Mouse (Mus musculus): Measurements from ENCODE around the gene Gng11.

Gng11 gene

DNA sequence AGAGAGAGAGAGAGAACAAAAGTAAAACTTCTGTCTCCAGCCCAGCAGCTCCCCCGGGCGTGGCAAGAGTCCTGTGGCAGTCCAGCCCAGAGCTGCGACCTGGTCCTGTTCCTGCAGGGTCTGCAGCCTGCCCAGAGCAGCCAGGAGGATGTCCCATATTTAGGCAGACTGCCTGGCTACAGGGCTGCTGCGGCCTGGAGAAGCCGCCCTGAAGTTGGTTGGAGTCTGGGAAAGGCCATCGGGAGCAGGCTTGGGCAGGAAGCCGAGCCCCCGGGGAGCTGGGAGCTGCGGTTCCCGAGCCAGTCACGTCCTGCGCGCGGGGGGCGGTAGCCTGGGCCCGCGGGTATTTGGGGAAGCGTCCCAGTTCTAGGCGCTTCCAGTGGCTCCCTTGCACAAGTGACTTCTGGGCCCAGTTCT is at the start of gene Gng11:
Gng11 (plus strand) TSS at position 15 of the 417 bp plus-strand sequence.
- DNase-seq (ENCODE audit: low spot score), result no peak

DNA sequence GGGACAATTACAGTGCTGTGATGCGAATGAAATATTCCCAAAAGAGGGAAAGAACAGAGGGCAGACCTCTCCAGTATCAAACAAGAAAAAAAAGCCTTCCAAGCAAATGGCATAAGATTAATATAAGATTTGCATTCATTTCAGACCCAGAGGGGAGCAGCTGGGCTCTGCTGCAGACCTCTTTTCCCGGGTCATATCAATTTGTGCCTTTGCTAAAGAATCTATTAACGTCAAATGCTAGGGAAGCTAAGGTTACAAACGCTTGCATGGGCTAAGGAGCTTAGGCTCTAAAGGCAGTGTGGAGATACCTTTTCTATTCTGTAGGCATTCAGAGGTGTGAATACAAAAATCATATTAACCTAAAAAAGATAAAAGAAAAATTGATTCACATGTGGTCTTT is 48.7 kb upstream of the Gng11 start:
- DNase-seq (ENCODE audit: low spot score), result no peak

DNA sequence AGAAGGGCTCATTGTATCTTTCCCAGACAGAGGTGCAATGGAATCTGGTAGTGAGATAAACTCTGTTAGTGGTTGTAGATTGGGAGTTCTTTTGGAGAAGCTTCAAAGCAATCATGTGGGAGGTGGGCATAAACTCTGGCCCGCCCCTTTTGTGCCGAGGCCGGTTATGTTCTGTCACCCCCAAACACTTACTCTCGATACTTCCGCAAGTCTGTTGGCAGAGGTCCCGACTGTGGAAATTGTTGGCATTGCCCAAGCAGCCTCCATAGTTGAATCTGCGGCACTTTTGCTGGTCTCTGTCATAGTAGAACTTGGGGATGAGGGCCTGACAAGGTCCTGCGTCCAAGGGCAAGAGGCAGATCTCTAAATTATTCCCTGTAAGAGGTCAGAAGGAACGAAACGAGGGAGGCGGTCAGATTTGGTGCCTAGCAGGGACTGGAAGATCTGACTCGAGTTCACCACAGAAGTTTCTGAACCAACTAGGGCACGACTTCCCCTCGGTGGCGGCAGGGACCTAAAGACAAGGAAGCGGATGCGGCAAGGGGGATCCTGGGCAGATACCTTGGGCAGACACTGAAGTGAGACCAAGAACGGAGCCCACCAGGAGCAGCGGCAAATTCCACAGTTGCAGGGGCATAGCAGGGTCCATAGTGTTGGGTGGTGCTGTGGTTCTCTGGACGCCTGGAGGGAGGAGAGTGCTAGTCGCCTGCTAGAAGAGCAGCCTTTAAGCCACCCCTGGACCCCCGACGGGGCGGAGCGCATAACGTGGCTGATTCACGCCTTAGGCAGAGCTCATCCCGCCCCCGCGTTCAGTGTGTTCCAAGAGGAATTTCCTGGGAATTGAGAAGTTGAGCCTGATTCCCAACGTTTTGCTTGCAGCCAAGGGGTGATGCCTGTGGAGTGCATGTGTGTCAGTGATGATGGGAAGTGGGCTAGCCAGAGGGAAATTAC is 35.8 kb upstream of the Gng11 start:
- DNase-seq (ENCODE audit: low spot score), result no peak

DNA sequence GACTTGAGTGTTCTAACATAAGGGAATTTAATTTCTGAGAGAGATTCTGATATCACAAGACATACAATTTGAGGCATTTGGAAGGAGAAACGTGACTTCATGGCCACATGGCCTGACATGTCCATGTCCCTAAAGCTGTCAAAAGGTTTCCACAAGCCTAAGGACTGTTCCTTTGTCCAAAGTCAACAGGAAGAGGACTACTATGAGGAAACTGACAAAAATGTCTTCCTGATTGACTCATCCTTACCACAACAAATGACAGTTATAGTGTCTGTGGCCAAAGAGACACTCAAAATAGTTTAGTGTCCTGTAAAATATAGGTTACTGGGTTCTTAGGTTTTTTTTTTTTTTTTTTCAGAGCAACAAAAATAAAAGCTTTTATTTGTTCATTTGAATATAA is 30.0 kb upstream of the Gng11 start:
- no peak for DNase-seq (ENCODE audit: low spot score)

DNA sequence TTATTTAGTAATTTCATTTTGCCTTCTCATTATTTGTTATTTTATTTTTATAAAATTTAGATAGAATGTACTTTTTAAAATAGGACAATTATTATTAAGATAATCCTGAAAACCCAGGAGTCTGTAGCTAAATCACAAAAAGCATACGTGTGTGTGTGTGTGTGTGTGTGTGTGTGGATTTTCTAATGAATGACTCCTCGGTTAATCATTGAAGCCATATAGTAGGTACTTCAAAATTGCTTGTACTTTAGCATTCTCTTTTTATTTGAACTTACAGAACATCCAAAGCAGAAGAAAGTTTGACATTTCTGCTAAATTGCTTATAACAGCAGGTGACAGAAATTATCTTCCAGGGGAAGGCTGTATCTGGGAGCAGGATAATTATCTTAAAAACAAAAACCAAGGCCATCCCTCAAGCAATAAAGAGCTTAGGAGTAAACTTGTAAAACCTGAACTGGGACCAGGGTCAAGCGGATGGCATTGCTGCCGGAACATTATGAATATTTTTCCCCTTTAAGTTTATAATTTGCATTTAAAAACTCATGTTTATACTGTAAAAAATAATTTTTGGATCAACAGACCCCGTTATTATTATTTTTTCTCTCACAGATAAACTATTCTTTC is 20.9 kb upstream of the Gng11 start:
- no peak for DNase-seq (ENCODE audit: low spot score)

DNA sequence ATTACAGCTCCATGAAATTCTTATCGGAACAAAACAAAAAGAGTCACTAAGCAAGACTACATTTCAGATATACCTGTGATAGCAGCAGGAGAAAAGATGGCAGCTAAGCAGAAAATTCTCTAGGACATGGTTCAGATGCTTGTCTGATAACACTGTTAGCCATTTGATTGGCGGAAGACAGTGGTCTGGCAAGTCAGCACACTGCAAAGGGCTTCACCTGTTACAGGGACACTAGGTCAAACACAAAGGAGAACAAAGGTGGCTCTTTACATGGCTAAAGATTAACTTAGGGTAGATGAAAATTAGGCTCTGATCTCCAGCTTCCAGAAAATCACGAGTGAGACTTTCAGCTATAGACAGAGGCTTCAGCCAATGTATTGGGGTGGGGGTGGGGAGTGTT is 15.0 kb upstream of the Gng11 start, which contains the start of gene Tfpi2:
Tfpi2 (minus strand) TSS at position 170 of the 400 bp plus-strand sequence.
- no peak for DNase-seq (ENCODE audit: low spot score)

DNA sequence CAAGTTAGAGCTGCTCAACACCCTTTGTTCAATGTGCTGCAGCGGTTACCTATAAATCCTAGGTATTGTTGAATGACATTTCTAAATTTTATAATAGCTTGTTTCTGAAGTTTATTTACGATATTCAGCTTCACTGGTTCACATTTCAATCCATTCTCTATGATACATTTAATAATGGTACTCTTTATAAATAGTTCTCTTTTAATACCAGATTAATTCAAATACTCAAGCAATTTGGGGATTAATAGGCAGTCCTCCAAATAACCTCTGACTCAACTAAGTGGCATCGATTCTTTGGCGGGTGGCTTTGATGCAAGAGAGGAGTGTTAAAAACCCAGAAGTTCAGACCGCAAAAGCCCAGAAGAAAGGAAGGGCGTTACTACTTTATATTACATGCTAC is 10.2 kb upstream of the Gng11 start, which contains the start of gene Gngt1:
Gngt1 (plus strand) TSS at position 301 of the 400 bp plus-strand sequence.
- no peak for DNase-seq (ENCODE audit: low spot score)

DNA sequence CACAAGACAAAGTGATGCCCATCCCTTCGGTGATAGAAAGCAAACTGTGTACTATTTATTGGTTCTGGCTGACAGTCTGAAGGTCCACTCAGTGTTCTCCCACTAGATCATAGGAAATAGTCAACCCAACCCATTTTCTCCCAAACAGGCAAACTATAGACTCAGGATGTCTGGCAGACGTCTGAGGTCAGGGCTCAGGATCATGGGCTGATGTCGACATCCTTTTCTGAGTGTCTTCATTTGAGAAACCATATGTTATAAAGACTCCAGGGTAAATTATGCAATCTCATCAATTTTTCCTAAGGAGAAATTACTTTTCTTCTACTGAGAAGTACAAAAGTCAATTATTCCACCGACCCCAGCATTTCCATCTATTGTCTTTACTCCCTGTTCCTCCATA is 5.6 kb upstream of the Gng11 start:
- no peak for DNase-seq (ENCODE audit: low spot score)

DNA sequence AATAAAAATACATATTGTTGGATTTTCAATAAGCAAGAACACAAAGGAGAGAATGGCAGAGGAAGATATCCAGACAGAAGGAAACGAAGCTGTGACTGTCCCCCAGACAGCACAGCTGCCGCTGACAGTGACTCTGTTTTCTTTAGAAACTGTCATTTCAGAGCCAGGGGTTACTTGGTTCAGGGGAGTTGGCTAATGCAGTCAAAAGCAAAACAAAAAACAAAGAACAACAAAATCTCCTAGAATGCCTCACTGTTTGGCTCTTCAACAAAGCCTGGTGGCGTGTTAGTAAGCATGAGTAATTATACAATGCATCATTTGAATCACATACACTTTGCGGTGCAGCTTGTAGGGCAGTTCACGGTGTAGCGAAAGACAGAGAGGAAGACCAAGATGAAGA is 4.4 kb upstream of the Gng11 start:
- DNase-seq (ENCODE audit: low spot score), result no peak

DNA sequence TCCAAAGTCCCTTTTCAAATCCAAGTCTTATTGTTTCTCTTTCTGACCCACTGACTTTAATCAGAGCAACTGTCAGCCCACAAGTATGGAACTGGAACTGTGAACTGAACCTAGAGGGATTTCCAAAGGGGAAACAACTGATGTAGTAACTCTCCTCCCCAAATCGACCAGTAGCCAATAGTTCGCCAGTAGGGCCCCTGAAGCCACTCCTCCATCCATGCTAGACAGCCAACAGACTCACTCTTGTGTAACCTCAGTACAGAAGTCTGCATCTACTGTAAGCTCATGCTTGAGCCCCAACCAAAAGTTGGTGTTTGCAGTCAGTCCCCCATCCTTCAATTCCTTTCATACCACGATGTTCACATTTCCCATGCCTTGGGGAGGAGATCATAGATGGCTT is 3.0 kb upstream of the Gng11 start:
- no peak for DNase-seq (ENCODE audit: low spot score)

DNA sequence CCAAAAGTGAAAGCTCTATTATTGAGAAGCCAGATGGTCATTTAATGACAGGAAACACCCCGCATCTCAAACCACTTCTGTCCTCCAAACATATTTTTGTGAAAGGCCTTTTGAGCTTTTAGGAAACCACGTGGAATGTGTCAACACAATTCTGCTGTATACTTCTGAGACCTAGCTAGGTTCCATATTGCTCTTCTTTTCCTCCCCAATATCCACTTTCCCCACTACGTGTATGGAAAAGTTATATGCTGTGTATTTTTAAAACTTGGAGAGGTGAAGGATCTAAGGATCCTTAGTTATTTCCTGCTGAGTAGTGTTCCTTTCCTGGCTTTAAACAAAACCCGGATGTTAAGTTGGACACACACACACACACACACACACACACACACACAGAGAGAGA is 259 bp upstream of the Gng11 start:
- DNase-seq (ENCODE audit: low spot score), result no peak

DNA sequence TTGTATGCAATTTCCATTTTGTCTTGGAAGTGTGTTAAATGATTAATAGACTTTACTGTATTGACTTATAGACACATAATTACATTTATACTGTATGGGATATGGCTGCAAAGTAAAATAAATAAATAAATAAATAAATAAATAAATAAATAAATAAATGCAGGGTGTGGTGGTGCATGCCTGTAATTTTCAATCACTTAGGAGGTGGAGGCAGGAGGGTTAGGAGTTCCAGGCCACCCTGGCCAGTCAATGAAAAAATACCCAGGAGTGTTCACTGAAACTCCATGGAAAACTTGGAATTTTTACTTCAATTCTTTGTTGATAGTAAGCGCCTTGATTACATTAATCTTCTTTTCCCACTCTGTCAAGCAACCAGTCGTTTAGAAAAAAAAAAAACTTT is 1.1 kb downstream of the Gng11 start:
- no peak for DNase-seq (ENCODE audit: low spot score)

DNA sequence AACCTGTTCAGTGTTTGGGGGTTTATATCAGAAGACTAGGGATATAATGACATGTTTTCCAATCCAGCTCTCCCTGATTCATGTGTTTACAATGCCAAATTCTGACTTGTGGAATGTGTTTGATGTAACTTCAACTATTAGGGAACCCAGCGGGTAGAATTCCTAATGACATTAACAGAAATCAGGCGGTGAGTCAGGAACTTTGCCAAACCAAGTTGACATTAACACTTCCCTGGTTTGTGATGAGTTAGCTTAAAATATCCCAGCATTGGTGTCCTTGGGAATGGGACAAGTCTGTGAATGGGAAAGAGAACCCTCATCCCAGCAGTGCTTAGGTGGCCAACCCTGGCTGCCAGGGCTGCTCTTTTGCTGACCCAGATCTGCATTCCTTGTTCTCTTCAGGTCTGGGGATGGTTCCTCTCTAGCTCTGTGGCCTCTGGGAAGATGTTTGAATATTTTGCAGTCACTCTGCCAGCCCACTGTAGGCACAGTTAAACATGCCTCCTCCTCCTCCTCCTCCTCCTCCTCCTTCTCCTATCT is 4.9 kb downstream of the Gng11 start:
- no peak for DNase-seq (ENCODE audit: low spot score)

DNA sequence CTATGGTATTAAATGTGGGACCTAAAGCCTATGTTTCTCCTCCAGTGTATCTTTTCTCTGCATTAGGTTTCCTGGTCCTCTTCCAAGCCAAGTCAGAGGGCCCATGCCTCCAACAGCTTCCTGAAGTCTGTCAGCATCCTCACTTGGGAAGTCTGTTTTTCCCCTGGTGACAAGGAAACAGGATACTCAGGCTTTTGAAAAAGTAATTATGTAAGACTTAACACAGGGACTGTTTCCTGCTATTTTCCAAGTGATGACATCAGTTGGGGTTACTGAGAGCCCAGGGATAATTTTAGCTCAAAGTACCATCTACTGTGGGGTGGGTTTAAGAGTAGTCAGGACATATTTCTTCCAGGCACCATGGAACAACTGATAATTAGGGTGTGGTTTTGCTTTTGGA is 5.8 kb downstream of the Gng11 start:
- DNase-seq (ENCODE audit: low spot score), result no peak

DNA sequence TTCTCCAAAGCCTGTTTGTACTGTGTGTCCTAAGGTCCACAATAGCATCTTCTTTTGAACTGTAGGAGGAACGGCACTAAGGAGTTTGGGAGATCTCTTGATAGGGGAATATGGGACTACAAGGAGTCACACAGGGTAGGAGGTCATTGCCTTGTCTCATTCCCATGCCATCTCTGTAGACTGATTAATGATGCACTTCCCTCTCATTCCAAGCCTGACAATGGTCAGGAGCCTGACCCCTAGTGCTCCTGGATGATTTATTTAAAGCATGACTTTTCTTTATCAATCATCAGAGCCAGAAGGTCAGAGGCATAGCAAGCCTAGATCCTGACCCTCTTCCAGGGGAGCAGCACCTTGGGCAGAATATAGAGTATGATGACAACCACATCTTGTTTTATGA is 18.9 kb downstream of the Gng11 start:
- no peak for DNase-seq (ENCODE audit: low spot score)

DNA sequence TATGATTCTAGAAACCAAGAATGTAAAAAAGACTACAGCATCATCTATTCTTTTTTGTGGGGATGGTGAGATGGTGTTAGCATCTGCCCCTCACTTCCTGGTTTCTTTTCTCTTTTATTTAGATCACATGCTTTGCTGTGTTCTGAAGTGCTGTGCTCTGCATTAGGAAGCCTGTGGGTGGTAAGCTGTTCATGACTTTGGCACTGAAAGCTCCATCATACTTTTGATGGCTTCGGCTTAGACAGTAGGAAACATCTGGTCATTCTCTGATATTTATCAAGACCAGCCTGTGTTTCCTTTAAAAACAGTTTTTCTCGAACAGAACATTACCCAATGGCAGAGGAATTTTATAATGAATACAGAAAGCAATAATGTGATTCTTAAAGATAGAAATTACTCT is 22.7 kb downstream of the Gng11 start:
- DNase-seq (ENCODE audit: low spot score), result no peak

DNA sequence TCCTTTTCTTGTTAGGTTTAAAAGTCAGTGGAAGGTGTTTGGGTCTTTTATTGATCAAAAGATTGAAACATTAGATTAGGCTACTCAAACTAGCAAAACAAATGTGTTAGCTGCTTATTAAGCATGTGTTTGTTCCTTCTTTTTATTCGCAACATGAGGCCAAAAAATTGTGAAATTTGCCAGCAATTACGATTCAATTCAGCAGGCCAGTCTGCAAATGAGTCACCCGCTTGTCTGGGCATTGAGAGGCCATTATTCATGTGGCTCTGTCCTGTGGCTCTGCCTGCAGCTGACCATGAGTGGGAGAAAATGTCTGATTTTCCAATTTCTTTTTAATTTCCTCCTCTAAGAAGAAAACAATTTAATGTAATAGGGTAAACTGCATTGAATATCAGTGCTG is 27.3 kb downstream of the Gng11 start:
- no peak for DNase-seq (ENCODE audit: low spot score)

DNA sequence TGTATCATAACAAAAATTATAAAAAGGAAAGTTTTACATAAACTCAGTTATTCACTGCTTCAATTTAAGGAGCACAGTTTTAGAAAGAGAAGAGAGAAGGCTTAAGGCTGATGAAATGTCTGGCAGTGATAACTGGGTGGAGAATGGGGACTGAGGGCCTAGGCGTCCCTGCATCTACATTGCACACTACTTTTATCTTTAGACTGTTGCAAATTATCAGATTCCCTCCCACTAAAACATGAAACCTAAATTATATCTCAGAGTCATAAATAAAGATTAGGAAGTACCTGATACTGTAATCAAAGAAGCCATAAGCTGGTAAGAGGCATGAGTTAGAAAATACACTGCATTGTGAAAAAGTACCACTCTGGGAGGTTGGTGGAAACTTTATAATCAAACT is 38.1 kb downstream of the Gng11 start:
- DNase-seq (ENCODE audit: low spot score), result no peak

DNA sequence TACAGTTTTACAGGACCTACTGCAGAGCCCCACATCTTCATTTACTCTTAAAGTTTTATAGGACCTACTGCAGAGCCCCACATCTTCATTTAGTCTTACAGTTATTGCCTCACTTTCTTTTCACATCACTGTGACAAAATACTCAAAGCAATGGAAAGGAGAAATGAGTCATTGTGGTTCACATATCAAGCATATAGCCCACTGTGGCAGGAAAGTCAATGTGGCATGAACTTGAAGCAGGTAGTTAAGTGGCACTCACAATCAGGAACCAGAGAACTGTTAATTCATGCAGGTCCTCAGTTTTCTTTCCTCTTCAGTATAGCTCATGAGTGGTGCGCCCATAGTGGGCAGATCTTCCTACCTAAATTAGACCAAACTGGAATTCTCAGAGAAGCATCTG is 43.5 kb downstream of the Gng11 start:
- no peak for DNase-seq (ENCODE audit: low spot score)

DNA sequence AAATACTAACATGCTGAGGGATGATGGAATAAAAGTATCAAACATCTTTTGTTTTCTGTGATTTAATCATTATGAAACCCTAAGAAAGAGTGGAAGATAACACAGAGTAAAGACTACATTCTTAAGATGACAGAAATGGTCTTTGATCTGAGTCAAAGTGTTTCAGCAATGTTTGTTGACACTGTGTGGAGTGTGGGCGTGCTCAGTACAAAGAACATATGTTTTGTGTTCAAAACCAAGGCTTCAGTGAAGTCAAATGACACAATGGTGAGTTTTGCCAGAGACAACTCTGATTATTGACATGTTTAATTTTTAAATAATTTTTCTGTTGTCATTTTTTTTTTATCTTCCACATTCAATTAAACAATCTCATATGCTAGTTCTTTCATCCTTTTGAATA is 49.1 kb downstream of the Gng11 start:
- DNase-seq (ENCODE audit: low spot score), result no peak

DNA sequence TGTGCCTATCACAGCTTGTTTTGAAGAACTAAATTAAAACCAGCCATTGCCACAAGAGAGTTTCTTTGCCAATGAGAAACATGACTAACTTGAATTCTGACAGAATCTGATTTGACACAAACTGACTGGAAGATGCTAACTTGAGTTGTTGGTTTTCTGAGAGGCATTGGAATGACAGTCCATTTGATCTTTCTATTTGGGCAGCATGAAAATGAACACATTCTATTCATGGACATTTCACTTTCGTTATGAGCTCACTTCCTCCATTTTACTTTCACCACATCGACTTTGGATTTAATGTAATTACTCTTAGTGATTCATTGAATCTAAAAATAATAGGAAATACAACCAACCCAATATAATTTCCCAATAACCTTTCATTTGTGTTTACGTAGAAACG is 50.7 kb downstream of the Gng11 start:
- DNase-seq (ENCODE audit: low spot score), result no peak

Data from c-Kit-positive CD71-positive TER-119-positive erythroid progenitor cells, embryonic 14.5 days (primary cell).